Mouse (Mus musculus) embryonic facial prominence, embryonic 11.5 days (tissue): ENCODE measurements at regions not wholly inside any gene's neighbourhood (a gene's known extent, or its start where the extent isn't known, plus 50 kb on each side); places are given as distances from the start of the nearest gene placed in this dataset.

ENCODE experiments used
- ATAC-seq: fragments of 200-750 bp; cut with Nextera tagmentation; replicated peaks from 2 replicates; pipeline ENCODE4 v1.8.0; 2017; ENCODE audit warnings: low read depth; ENCODE audit not compliant: insufficient number of reproducible peaks, low FRiP score, low TSS enrichment
- DNase-seq: peaks from one replicate; pipeline ENCODE4 v3.0.0-alpha.2; 2015; ENCODE audit warnings: low spot score
- H3K27ac ChIP-seq: fragments of 300-500 bp; sonication (generic); replicated peaks from 2 replicates; pipeline ENCODE4 v1.5.1; 2014; ENCODE audit warnings: mild to moderate bottlenecking, low read depth, low read length, control low read depth
- H3K27me3 ChIP-seq: fragments of 300-500 bp; sonication (generic); 2 replicates; pipeline ENCODE4 v1.6.1; 2014; ENCODE audit warnings: mild to moderate bottlenecking, low read length, moderate library complexity, mixed read lengths; ENCODE audit not compliant: control insufficient read depth, insufficient read depth
- H3K36me3 ChIP-seq: fragments of 300-500 bp; sonication (generic); replicated peaks from 2 replicates; pipeline ENCODE4 v1.6.1; 2014; ENCODE audit warnings: low read depth, mild to moderate bottlenecking, low read length, moderate library complexity, mixed read lengths; ENCODE audit not compliant: control insufficient read depth, insufficient read depth
- H3K4me1 ChIP-seq: fragments of 300-500 bp; sonication (generic); 2 replicates; pipeline ENCODE4 v1.6.1; 2014; ENCODE audit warnings: low read length, mixed read lengths; ENCODE audit not compliant: control insufficient read depth, insufficient read depth
- H3K4me2 ChIP-seq: fragments of 300-500 bp; sonication (generic); 2 replicates; pipeline ENCODE4 v1.6.1; 2014; ENCODE audit warnings: low read depth, mild to moderate bottlenecking, control low read depth, low read length, moderate library complexity
- H3K4me3 ChIP-seq: fragments of 300-500 bp; sonication (generic); 2 replicates; pipeline ENCODE4 v1.5.1; 2014; ENCODE audit warnings: low read depth, low read length, control low read depth
- H3K9ac ChIP-seq: fragments of 300-500 bp; sonication (generic); replicated peaks from 2 replicates; pipeline ENCODE4 v1.6.1; 2014; ENCODE audit warnings: mild to moderate bottlenecking, control low read depth, low read length
- H3K9me3 ChIP-seq: fragments of 300-500 bp; sonication (generic); replicated peaks from 2 replicates; pipeline ENCODE4 v1.6.1; 2016; ENCODE audit warnings: mild to moderate bottlenecking, low read length, inconsistent platforms, mixed read lengths; ENCODE audit not compliant: control insufficient read depth
- WGBS: fragments of 180-500 bp; shearing (Covaris S2); extraction: QIAGEN DNeasy Blood & Tissue Kit; methylation state at CpG from one replicate; pipeline ENCODE4 v1.1.7; 2014; 5-methylcytosine and 5-hydroxymethylcytosine counted together

- Histone ChIP-seq H3K9me3 (no peaks in the 10 kb centered on the region), H3K27ac (no peak overlapping the region), H3K9ac (no peak overlapping the region), H3K4me2 (no peak overlapping the region), H3K36me3 (no peaks in the 10 kb centered on the region), H3K4me3 (no peak overlapping the region), H3K27me3 (no peaks in the 10 kb centered on the region), H3K4me1 (no peaks in the 10 kb centered on the region)
- DNase-seq (no peak), ATAC-seq (no peak)
- WGBS = 88% methylated on average over 8 of the region's 8 CpGs
Measured at GRCm38 (mm10) chr1:177667041-177667791, 62.4 kb upstream of the 1700016C15Rik start.

DNA sequence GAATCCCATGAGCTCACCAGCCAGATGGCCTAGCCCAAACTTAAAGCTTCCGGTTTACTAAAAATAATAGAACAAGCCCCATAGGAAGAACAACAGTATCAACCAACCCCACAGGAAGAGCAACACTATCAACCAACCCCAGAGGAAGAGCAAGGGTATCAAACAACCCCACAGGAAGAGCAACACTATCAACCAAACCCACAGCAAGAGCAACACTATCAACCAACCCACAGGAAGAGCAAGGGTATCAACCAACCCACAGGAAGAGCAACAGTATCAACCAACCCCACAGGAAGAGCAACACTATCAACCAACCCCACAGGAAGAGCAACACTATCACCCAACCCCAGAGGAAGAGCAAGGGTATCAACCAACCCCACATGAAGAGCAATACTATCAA lies 59.0 kb upstream of the 1700016C15Rik start:
- Histone ChIP-seq H3K4me1 (no peaks in the 10 kb centered on the region), H3K27ac (no peak overlapping the region), H3K4me3 (no peak overlapping the region), H3K4me2 (no peak overlapping the region), H3K9me3 (no peaks in the 10 kb centered on the region), H3K9ac (no peak overlapping the region), H3K27me3 (no peaks in the 10 kb centered on the region), H3K36me3 (no peaks in the 10 kb centered on the region)
- WGBS = 85% methylated on average over 1 of the region's 1 CpGs
- DNase-seq = no peak
- ATAC-seq = no peak

DNA sequence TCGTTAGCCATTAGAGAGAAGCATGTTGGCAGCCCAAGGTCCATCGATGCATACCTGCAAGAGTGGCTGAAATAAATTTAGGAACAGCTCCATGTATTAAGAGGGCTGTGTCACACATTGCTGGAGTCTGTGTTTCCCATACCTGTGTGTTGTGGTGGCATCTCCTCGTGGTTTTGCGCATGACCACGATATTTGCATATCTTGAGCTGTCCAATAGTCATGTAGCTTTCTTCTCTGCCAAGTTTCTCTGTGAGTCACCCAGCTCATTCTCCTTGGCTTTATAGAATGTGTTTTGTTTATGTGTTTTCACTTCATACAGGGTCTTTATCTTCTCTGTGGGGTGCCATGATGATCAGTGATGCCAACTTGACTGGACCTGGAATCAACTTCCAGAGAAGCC lies 53.0 kb upstream of the 1700016C15Rik start:
- 90% methylated on average over 5 of the region's 5 CpGs for WGBS
- no peak overlapping the region for H3K4me3 ChIP-seq
- H3K9me3 ChIP-seq = no peaks in the 10 kb centered on the region
- no peaks in the 10 kb centered on the region for H3K27me3 ChIP-seq
- no peak overlapping the region for H3K4me2 ChIP-seq
- no peaks in the 10 kb centered on the region for H3K4me1 ChIP-seq
- H3K36me3 ChIP-seq = no peaks in the 10 kb centered on the region
- H3K9ac ChIP-seq = no peak overlapping the region
- no peak overlapping the region for H3K27ac ChIP-seq
- no peak for DNase-seq
- no peak for ATAC-seq

DNA sequence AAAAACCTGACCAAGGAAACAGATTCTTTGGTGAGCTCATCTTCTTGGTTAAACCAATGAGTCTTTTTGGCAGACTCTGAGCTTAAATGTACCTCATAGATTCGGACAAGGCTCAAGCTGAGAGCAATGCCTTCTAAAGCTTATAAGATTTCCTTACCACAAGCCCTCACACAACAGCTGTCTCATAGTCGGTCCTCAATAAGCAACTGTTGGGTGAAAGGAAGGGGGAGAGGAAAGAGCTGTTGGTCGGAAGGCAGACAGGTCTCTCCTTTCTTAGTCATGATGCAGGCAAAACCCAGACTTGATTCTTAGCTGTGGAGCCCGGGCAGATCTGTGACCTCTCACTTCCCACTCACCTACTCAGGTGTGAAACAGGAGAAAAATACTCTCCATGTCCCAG lies 50.8 kb upstream of the 1700016C15Rik start:
- Histone ChIP-seq H3K27ac (no peak overlapping the region), H3K9me3 (no peaks in the 10 kb centered on the region), H3K4me2 (no peak overlapping the region), H3K4me3 (no peak overlapping the region), H3K27me3 (no peaks in the 10 kb centered on the region), H3K36me3 (no peaks in the 10 kb centered on the region), H3K4me1 (no peaks in the 10 kb centered on the region), H3K9ac (no peak overlapping the region)
- 87% methylated on average over 4 of the region's 4 CpGs for WGBS
- no peak for ATAC-seq
- DNase-seq = no peak
